Mouse (Mus musculus): ENCODE measurements around the gene Cspg4. TPM values are rescaled to one million over a fixed set of nuclear protein-coding genes. Genes with fewer than 3 reads are reported as not detected.

Cspg4 gene
- polyA plus RNA-seq, 1 experiment from 2014 or later, result 7.2 TPM

- Histone ChIP-seq H3K9me3 (ENCODE audit: control insufficient read depth, low read length) (no peaks in the 10 kb centered on the region), H3K27ac (ENCODE audit: low read length) (no peak overlapping the region), H3K9ac (replicated peaks; ENCODE audit: low read depth, low read length) (no peak overlapping the region), H3K36me3 (ENCODE audit: control insufficient read depth, insufficient read depth) (no peaks in the 10 kb centered on the region), H3K4me3 (replicated peaks; ENCODE audit: low read length) (no peak overlapping the region), H3K4me1 (replicated peaks; ENCODE audit: control insufficient read depth, insufficient read depth, low read length) (peaks cover 7% of the 10 kb centered on the region), H3K27me3 (replicated peaks; ENCODE audit: control insufficient read depth, insufficient read depth, low read length) (no peaks in the 10 kb centered on the region), H3K4me2 (ENCODE audit: low read length) (no peak overlapping the region)
- WGBS, result 91% methylated on average over 10 of the region's 10 CpGs
- ATAC-seq, result no peak
These were observed 27.3 kb downstream of the Cspg4 start for GRCm38 (mm10) chr9:56892111-56892510.

- 63% methylated on average over 8 of the region's 8 CpGs for WGBS
- H3K27me3 ChIP-seq (replicated peaks; ENCODE audit: control insufficient read depth, insufficient read depth, low read length), result no peaks in the 10 kb centered on the region
- no peak overlapping the region for H3K27ac ChIP-seq (ENCODE audit: low read length)
- H3K9me3 ChIP-seq (ENCODE audit: control insufficient read depth, low read length), result no peaks in the 10 kb centered on the region
- H3K4me1 ChIP-seq (replicated peaks; ENCODE audit: control insufficient read depth, insufficient read depth, low read length), result peaks cover 7% of the 10 kb centered on the region
- no peak overlapping the region for H3K4me3 ChIP-seq (replicated peaks; ENCODE audit: low read length)
- ATAC-seq, result no peak
- no peak overlapping the region for H3K4me2 ChIP-seq (ENCODE audit: low read length)
- H3K9ac ChIP-seq (replicated peaks; ENCODE audit: low read depth, low read length), result no peak overlapping the region
- H3K36me3 ChIP-seq (ENCODE audit: control insufficient read depth, insufficient read depth), result no peaks in the 10 kb centered on the region
These were observed 28.5 kb downstream of the Cspg4 start for GRCm38 (mm10) chr9:56893313-56893712.

GRCm38 (mm10) chr9:56894006-56894405, 29.2 kb downstream of the Cspg4 start:
- Histone ChIP-seq H3K4me1 (replicated peaks; ENCODE audit: control insufficient read depth, insufficient read depth, low read length) (peaks cover 7% of the 10 kb centered on the region), H3K36me3 (ENCODE audit: control insufficient read depth, insufficient read depth) (no peaks in the 10 kb centered on the region), H3K9me3 (ENCODE audit: control insufficient read depth, low read length) (no peaks in the 10 kb centered on the region), H3K9ac (replicated peaks; ENCODE audit: low read depth, low read length) (no peak overlapping the region), H3K4me2 (ENCODE audit: low read length) (no peak overlapping the region), H3K27me3 (replicated peaks; ENCODE audit: control insufficient read depth, insufficient read depth, low read length) (no peaks in the 10 kb centered on the region), H3K27ac (ENCODE audit: low read length) (no peak overlapping the region), H3K4me3 (replicated peaks; ENCODE audit: low read length) (no peak overlapping the region)
- ATAC-seq, result no peak
- 10% methylated on average over 3 of the region's 3 CpGs for WGBS

GRCm38 (mm10) chr9:56896779-56897178, 31.9 kb downstream of the Cspg4 start:
- no peak overlapping the region for H3K9ac ChIP-seq (replicated peaks; ENCODE audit: low read depth, low read length)
- H3K4me3 ChIP-seq (replicated peaks; ENCODE audit: low read length), result no peak overlapping the region
- no peak overlapping the region for H3K4me2 ChIP-seq (ENCODE audit: low read length)
- no peaks in the 10 kb centered on the region for H3K27me3 ChIP-seq (replicated peaks; ENCODE audit: control insufficient read depth, insufficient read depth, low read length)
- no peaks in the 10 kb centered on the region for H3K36me3 ChIP-seq (ENCODE audit: control insufficient read depth, insufficient read depth)
- ATAC-seq, result no peak
- 0 out of 2 replicates have a peak, but pooled peaks cover under 1% of the 10 kb centered on the region for H3K4me1 ChIP-seq (replicated peaks; ENCODE audit: control insufficient read depth, insufficient read depth, low read length)
- H3K9me3 ChIP-seq (ENCODE audit: control insufficient read depth, low read length), result no peaks in the 10 kb centered on the region
- WGBS, result 89% methylated on average over 12 of the region's 12 CpGs
- no peak overlapping the region for H3K27ac ChIP-seq (ENCODE audit: low read length)

- Histone ChIP-seq H3K27ac (ENCODE audit: low read length) (no peak overlapping the region), H3K4me2 (ENCODE audit: low read length) (no peak overlapping the region), H3K9ac (replicated peaks; ENCODE audit: low read depth, low read length) (no peak overlapping the region), H3K27me3 (replicated peaks; ENCODE audit: control insufficient read depth, insufficient read depth, low read length) (no peaks in the 10 kb centered on the region), H3K36me3 (ENCODE audit: control insufficient read depth, insufficient read depth) (no peaks in the 10 kb centered on the region), H3K4me3 (replicated peaks; ENCODE audit: low read length) (no peak overlapping the region), H3K9me3 (ENCODE audit: control insufficient read depth, low read length) (no peaks in the 10 kb centered on the region), H3K4me1 (replicated peaks; ENCODE audit: control insufficient read depth, insufficient read depth, low read length) (no peaks in the 10 kb centered on the region)
- 78% methylated on average over 11 of the region's 11 CpGs for WGBS
- ATAC-seq, result no peak
These were observed 34.6 kb downstream of the Cspg4 start for GRCm38 (mm10) chr9:56899409-56899808.

- ATAC-seq, result no peak
- H3K4me2 ChIP-seq (ENCODE audit: low read length), result no peak overlapping the region
- no peaks in the 10 kb centered on the region for H3K4me1 ChIP-seq (replicated peaks; ENCODE audit: control insufficient read depth, insufficient read depth, low read length)
- H3K27me3 ChIP-seq (replicated peaks; ENCODE audit: control insufficient read depth, insufficient read depth, low read length), result no peaks in the 10 kb centered on the region
- no peak overlapping the region for H3K9ac ChIP-seq (replicated peaks; ENCODE audit: low read depth, low read length)
- H3K9me3 ChIP-seq (ENCODE audit: control insufficient read depth, low read length), result no peaks in the 10 kb centered on the region
- no peak overlapping the region for H3K4me3 ChIP-seq (replicated peaks; ENCODE audit: low read length)
- no peak overlapping the region for H3K27ac ChIP-seq (ENCODE audit: low read length)
- no peaks in the 10 kb centered on the region for H3K36me3 ChIP-seq (ENCODE audit: control insufficient read depth, insufficient read depth)
These were observed 35.2 kb downstream of the Cspg4 start for GRCm38 (mm10) chr9:56900060-56900459.

- no peaks in the 10 kb centered on the region for H3K9me3 ChIP-seq (ENCODE audit: control insufficient read depth, low read length)
- no peak overlapping the region for H3K4me3 ChIP-seq (replicated peaks; ENCODE audit: low read length)
- WGBS, result 67% methylated on average over 9 of the region's 9 CpGs
- H3K36me3 ChIP-seq (ENCODE audit: control insufficient read depth, insufficient read depth), result no peaks in the 10 kb centered on the region
- no peak overlapping the region for H3K4me2 ChIP-seq (ENCODE audit: low read length)
- H3K9ac ChIP-seq (replicated peaks; ENCODE audit: low read depth, low read length), result no peak overlapping the region
- ATAC-seq, result no peak
- no peaks in the 10 kb centered on the region for H3K4me1 ChIP-seq (replicated peaks; ENCODE audit: control insufficient read depth, insufficient read depth, low read length)
- H3K27ac ChIP-seq (ENCODE audit: low read length), result no peak overlapping the region
- no peaks in the 10 kb centered on the region for H3K27me3 ChIP-seq (replicated peaks; ENCODE audit: control insufficient read depth, insufficient read depth, low read length)
These were observed 35.7 kb downstream of the Cspg4 start for GRCm38 (mm10) chr9:56900571-56900970.

- H3K4me2 ChIP-seq (ENCODE audit: low read length), result no peak overlapping the region
- no peaks in the 10 kb centered on the region for H3K9me3 ChIP-seq (ENCODE audit: control insufficient read depth, low read length)
- no peaks in the 10 kb centered on the region for H3K27me3 ChIP-seq (replicated peaks; ENCODE audit: control insufficient read depth, insufficient read depth, low read length)
- no peak overlapping the region for H3K4me3 ChIP-seq (replicated peaks; ENCODE audit: low read length)
- WGBS, result 73% methylated on average over 8 of the region's 8 CpGs
- ATAC-seq, result no peak
- H3K27ac ChIP-seq (ENCODE audit: low read length), result no peak overlapping the region
- no peaks in the 10 kb centered on the region for H3K4me1 ChIP-seq (replicated peaks; ENCODE audit: control insufficient read depth, insufficient read depth, low read length)
- H3K36me3 ChIP-seq (ENCODE audit: control insufficient read depth, insufficient read depth), result no peaks in the 10 kb centered on the region
- H3K9ac ChIP-seq (replicated peaks; ENCODE audit: low read depth, low read length), result no peak overlapping the region
These were observed 36.4 kb downstream of the Cspg4 start for GRCm38 (mm10) chr9:56901187-56901586.

GRCm38 (mm10) chr9:56903662-56904061, 38.8 kb downstream of the Cspg4 start:
- no peaks in the 10 kb centered on the region for H3K36me3 ChIP-seq (ENCODE audit: control insufficient read depth, insufficient read depth)
- ATAC-seq, result no peak
- WGBS, result 81% methylated on average over 3 of the region's 3 CpGs
- no peaks in the 10 kb centered on the region for H3K9me3 ChIP-seq (ENCODE audit: control insufficient read depth, low read length)
- no peaks in the 10 kb centered on the region for H3K27me3 ChIP-seq (replicated peaks; ENCODE audit: control insufficient read depth, insufficient read depth, low read length)
- no peaks in the 10 kb centered on the region for H3K4me1 ChIP-seq (replicated peaks; ENCODE audit: control insufficient read depth, insufficient read depth, low read length)
- no peak overlapping the region for H3K4me2 ChIP-seq (ENCODE audit: low read length)
- no peak overlapping the region for H3K27ac ChIP-seq (ENCODE audit: low read length)
- no peak overlapping the region for H3K4me3 ChIP-seq (replicated peaks; ENCODE audit: low read length)
- H3K9ac ChIP-seq (replicated peaks; ENCODE audit: low read depth, low read length), result no peak overlapping the region

- Histone ChIP-seq H3K4me1 (replicated peaks; ENCODE audit: control insufficient read depth, insufficient read depth, low read length) (no peaks in the 10 kb centered on the region), H3K36me3 (ENCODE audit: control insufficient read depth, insufficient read depth) (no peaks in the 10 kb centered on the region), H3K4me2 (ENCODE audit: low read length) (no peak overlapping the region), H3K27me3 (replicated peaks; ENCODE audit: control insufficient read depth, insufficient read depth, low read length) (no peaks in the 10 kb centered on the region), H3K9me3 (ENCODE audit: control insufficient read depth, low read length) (no peaks in the 10 kb centered on the region), H3K27ac (ENCODE audit: low read length) (no peak overlapping the region), H3K4me3 (replicated peaks; ENCODE audit: low read length) (no peak overlapping the region), H3K9ac (replicated peaks; ENCODE audit: low read depth, low read length) (no peak overlapping the region)
- no peak for ATAC-seq
- WGBS, result 89% methylated on average over 9 of the region's 9 CpGs
These were observed 42.7 kb downstream of the Cspg4 start for GRCm38 (mm10) chr9:56907549-56907948.
